Mouse (Mus musculus) neural tube, embryonic 13.5 days (tissue): Measurements from ENCODE around the gene Cabp4. TPM values are rescaled to one million over a fixed set of nuclear protein-coding genes. Genes with fewer than 3 reads are reported as not detected.

ENCODE experiments used
- ATAC-seq: fragments of 200-750 bp; cut with Nextera tagmentation; 2 replicates; pipeline ENCODE4 v1.8.0; 2017; ENCODE audit warnings: low read depth, mild to moderate bottlenecking, moderate TSS enrichment, moderate library complexity
- H3K27ac ChIP-seq: fragments of 300-500 bp; sonication (generic); replicated peaks from 2 replicates; pipeline ENCODE4 v1.5.1; 2015; ENCODE audit warnings: moderate library complexity, mild to moderate bottlenecking, inconsistent platforms
- H3K27me3 ChIP-seq: fragments of 300-500 bp; sonication (generic); 2 replicates; pipeline ENCODE4 v1.6.1; 2015; ENCODE audit warnings: mild to moderate bottlenecking, inconsistent platforms
- H3K36me3 ChIP-seq: fragments of 300-500 bp; sonication (generic); 2 replicates; pipeline ENCODE4 v1.6.1; 2015; ENCODE audit warnings: mild to moderate bottlenecking, inconsistent platforms
- H3K4me1 ChIP-seq: fragments of 300-500 bp; sonication (generic); replicated peaks from 2 replicates; pipeline ENCODE4 v1.6.1; 2015; ENCODE audit warnings: inconsistent platforms
- H3K4me2 ChIP-seq: fragments of 300-500 bp; sonication (generic); 2 replicates; pipeline ENCODE4 v1.6.1; 2015; ENCODE audit warnings: inconsistent platforms, mild to moderate bottlenecking, moderate library complexity
- H3K4me3 ChIP-seq: fragments of 300-500 bp; sonication (generic); 2 replicates; pipeline ENCODE4 v1.5.1; 2015; ENCODE audit warnings: mild to moderate bottlenecking, inconsistent platforms
- H3K9ac ChIP-seq: fragments of 300-500 bp; sonication (generic); 2 replicates; pipeline ENCODE4 v1.6.1; 2015; ENCODE audit warnings: moderate library complexity, mild to moderate bottlenecking, inconsistent platforms
- H3K9me3 ChIP-seq: fragments of 300-500 bp; sonication (generic); 2 replicates; pipeline ENCODE4 v1.6.1; 2016; ENCODE audit warnings: inconsistent platforms
- WGBS: fragments of 180-500 bp; shearing (Covaris S2); methylation state at CpG from one replicate; pipeline ENCODE4 v1.1.7; 2015; 5-methylcytosine and 5-hydroxymethylcytosine counted together
- polyA plus RNA-seq: library from polyadenylated mRNA; unstranded; fragments of >200 nt; fragmentation: Nextera tagmentation; extraction: Ambion mirVana; gene quantifications from 2 replicates; pipeline ENCODE4 v1.2.1, GENCODE M21; 2015

The Cabp4 gene
- polyA plus RNA-seq, 1 experiment from 2014 or later = 0.14 TPM

DNA sequence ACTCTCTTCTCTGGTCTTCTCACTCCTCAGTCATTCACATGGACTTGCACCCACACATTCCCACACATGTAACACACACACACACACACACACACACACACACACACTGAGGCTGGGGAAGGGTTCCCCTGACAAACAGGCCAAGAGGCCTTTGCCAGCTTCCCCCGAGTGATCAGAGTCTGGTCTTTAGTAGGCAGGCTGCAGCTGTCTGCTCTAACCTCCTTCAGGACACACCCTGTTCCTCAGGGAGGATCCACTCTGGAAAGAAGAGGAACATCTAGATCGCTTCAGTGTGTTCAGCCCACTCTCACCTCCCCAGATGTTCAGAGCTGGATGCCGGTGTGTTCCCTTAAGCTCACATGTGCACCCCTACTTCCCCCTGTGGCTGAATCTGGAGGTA is 49.5 kb downstream of the Cabp4 start:
- no peak for ATAC-seq
- Histone ChIP-seq H3K27ac (no peak overlapping the region), H3K9ac (no peak overlapping the region), H3K4me3 (no peak overlapping the region), H3K9me3 (no peaks in the 10 kb centered on the region), H3K27me3 (no peaks in the 10 kb centered on the region; the same call in 1 of the 2 replicates), H3K36me3 (no peaks in the 10 kb centered on the region), H3K4me2 (no peak overlapping the region), H3K4me1 (peaks cover 28% of the 10 kb centered on the region)
- 82% methylated on average over 3 of the region's 3 CpGs for WGBS

GRCm38 (mm10) chr19:4093772-4094171 is 50.1 kb downstream of the Cabp4 start:
- no peak for ATAC-seq
- Histone ChIP-seq H3K4me1 (peaks cover 22% of the 10 kb centered on the region), H3K9ac (no peak overlapping the region), H3K9me3 (no peaks in the 10 kb centered on the region), H3K4me2 (no peak overlapping the region), H3K27me3 (no peaks in the 10 kb centered on the region; the same call in 1 of the 2 replicates), H3K36me3 (no peaks in the 10 kb centered on the region), H3K27ac (no peak overlapping the region), H3K4me3 (no peak overlapping the region)
- 78% methylated on average over 7 of the region's 7 CpGs for WGBS

DNA sequence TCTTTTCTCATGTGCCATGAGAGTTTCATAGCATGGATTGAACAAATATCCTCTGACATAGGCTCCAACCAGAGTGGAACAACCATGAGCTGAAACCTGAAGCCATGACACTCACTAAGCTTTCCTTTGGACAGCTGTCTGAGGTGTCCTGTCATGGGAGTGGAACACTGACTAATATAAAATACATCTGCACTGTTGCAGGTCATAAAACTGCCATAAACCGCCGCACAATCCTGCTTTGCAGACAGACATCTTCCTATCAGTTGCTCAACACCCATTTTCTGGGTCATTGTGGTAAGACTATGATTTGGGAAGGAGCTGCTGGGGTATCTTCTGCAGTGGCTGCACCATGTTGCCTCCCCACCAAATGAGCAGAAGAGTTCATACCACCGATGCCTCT is 51.1 kb downstream of the Cabp4 start:
- no peak overlapping the region for H3K4me3 ChIP-seq
- H3K4me2 ChIP-seq = no peak overlapping the region
- H3K27me3 ChIP-seq = no peaks in the 10 kb centered on the region; the same call in 1 of the 2 replicates
- H3K4me1 ChIP-seq = peaks cover 12% of the 10 kb centered on the region
- no peak overlapping the region for H3K27ac ChIP-seq
- no peak overlapping the region for H3K9ac ChIP-seq
- ATAC-seq = no peak
- no peaks in the 10 kb centered on the region for H3K9me3 ChIP-seq
- WGBS = 86% methylated on average over 3 of the region's 3 CpGs
- no peaks in the 10 kb centered on the region for H3K36me3 ChIP-seq

- peaks cover 6% of the 10 kb centered on the region for H3K4me1 ChIP-seq
- no peak overlapping the region for H3K27ac ChIP-seq
- H3K27me3 ChIP-seq = no peaks in the 10 kb centered on the region; the same call in 1 of the 2 replicates
- no peaks in the 10 kb centered on the region for H3K36me3 ChIP-seq
- no peak overlapping the region for H3K4me3 ChIP-seq
- 80% methylated on average over 2 of the region's 2 CpGs for WGBS
- H3K9ac ChIP-seq = no peak overlapping the region
- no peaks in the 10 kb centered on the region for H3K9me3 ChIP-seq
- no peak overlapping the region for H3K4me2 ChIP-seq
- ATAC-seq = no peak
These were observed 52.5 kb downstream of the Cabp4 start for GRCm38 (mm10) chr19:4091383-4091782.

- 84% methylated on average over 3 of the region's 3 CpGs for WGBS
- H3K36me3 ChIP-seq = no peaks in the 10 kb centered on the region
- H3K27me3 ChIP-seq = no peaks in the 10 kb centered on the region; the same call in none of the 2 replicates
- ATAC-seq = no peak
- H3K9me3 ChIP-seq = no peaks in the 10 kb centered on the region
- H3K9ac ChIP-seq = no peak overlapping the region
- H3K4me3 ChIP-seq = no peak overlapping the region
- H3K4me2 ChIP-seq = no peak overlapping the region
- no peaks in the 10 kb centered on the region for H3K4me1 ChIP-seq
- H3K27ac ChIP-seq = no peak overlapping the region
These were observed 53.4 kb downstream of the Cabp4 start for GRCm38 (mm10) chr19:4090446-4090845.

- H3K27me3 ChIP-seq = no peaks in the 10 kb centered on the region; the same call in none of the 2 replicates
- H3K4me3 ChIP-seq = no peak overlapping the region
- H3K4me2 ChIP-seq = no peak overlapping the region
- no peak overlapping the region for H3K27ac ChIP-seq
- H3K36me3 ChIP-seq = no peaks in the 10 kb centered on the region
- ATAC-seq = no peak
- H3K9me3 ChIP-seq = no peaks in the 10 kb centered on the region
- 82% methylated on average over 6 of the region's 6 CpGs for WGBS
- no peak overlapping the region for H3K9ac ChIP-seq
- no peaks in the 10 kb centered on the region for H3K4me1 ChIP-seq
These were observed 54.7 kb downstream of the Cabp4 start for GRCm38 (mm10) chr19:4089128-4089527.

- no peaks in the 10 kb centered on the region for H3K9me3 ChIP-seq
- no peak for ATAC-seq
- H3K27ac ChIP-seq = no peak overlapping the region
- no peaks in the 10 kb centered on the region for H3K4me1 ChIP-seq
- H3K27me3 ChIP-seq = no peaks in the 10 kb centered on the region; the same call in none of the 2 replicates
- H3K36me3 ChIP-seq = no peaks in the 10 kb centered on the region
- WGBS = 54% methylated on average over 5 of the region's 5 CpGs
- no peak overlapping the region for H3K9ac ChIP-seq
- H3K4me2 ChIP-seq = no peak overlapping the region
- no peak overlapping the region for H3K4me3 ChIP-seq
These were observed 55.7 kb downstream of the Cabp4 start for GRCm38 (mm10) chr19:4088146-4088545.

GRCm38 (mm10) chr19:4087090-4087489 is 56.7 kb downstream of the Cabp4 start:
- no peak for ATAC-seq
- no peak overlapping the region for H3K9ac ChIP-seq
- no peak overlapping the region for H3K4me2 ChIP-seq
- no peak overlapping the region for H3K27ac ChIP-seq
- H3K9me3 ChIP-seq = no peaks in the 10 kb centered on the region
- WGBS = 86% methylated on average over 5 of the region's 5 CpGs
- H3K4me1 ChIP-seq = no peaks in the 10 kb centered on the region
- H3K36me3 ChIP-seq = no peaks in the 10 kb centered on the region
- H3K27me3 ChIP-seq = no peaks in the 10 kb centered on the region; the same call in none of the 2 replicates
- no peak overlapping the region for H3K4me3 ChIP-seq

GRCm38 (mm10) chr19:4086156-4086555 is 57.7 kb downstream of the Cabp4 start:
- H3K4me1 ChIP-seq = no peaks in the 10 kb centered on the region
- no peak overlapping the region for H3K27ac ChIP-seq
- no peaks in the 10 kb centered on the region for H3K9me3 ChIP-seq
- H3K27me3 ChIP-seq = no peaks in the 10 kb centered on the region; the same call in none of the 2 replicates
- no peak overlapping the region for H3K4me2 ChIP-seq
- no peak overlapping the region for H3K9ac ChIP-seq
- H3K36me3 ChIP-seq = no peaks in the 10 kb centered on the region
- ATAC-seq = no peak
- H3K4me3 ChIP-seq = no peak overlapping the region
- WGBS = 90% methylated on average over 15 of the region's 15 CpGs

Other genes starting within 250 kb of the Cabp4 start
- 18.4 and 18.9 TPM in 2 replicates for gene Tcirg1, start 236.9 kb downstream of the Cabp4 start, polyA plus RNA-seq
- 286 and 302 TPM in 2 replicates for gene Ndufs8, start 231.3 kb downstream of the Cabp4 start, polyA plus RNA-seq
- 1.9 and 2.2 TPM in 2 replicates for gene Aldh3b1, start 214.2 kb downstream of the Cabp4 start, polyA plus RNA-seq
- 11.8 and 13.5 TPM in 2 replicates for gene Unc93b1, start 208.8 kb downstream of the Cabp4 start, polyA plus RNA-seq
- not detected in 2 replicates for gene Aldh3b3, start 185.4 kb downstream of the Cabp4 start, polyA plus RNA-seq
- gene Aldh3b2, start 171.7 kb downstream of the Cabp4 start, polyA plus RNA-seq = 0.14 and 0.32 TPM in 2 replicates
- gene Acy3, start 157.5 kb downstream of the Cabp4 start, polyA plus RNA-seq = 2.3 and 3.9 TPM in 2 replicates
- not detected in 2 replicates for gene Tbx10, start 151.3 kb downstream of the Cabp4 start, polyA plus RNA-seq
- 22.5 and 22.9 TPM in 2 replicates for gene Nudt8, start 143.5 kb downstream of the Cabp4 start, polyA plus RNA-seq
- 4.7 and 6.0 TPM in 2 replicates for gene Gm49405, start 143.4 kb downstream of the Cabp4 start, polyA plus RNA-seq
- gene Doc2g, start 140.7 kb downstream of the Cabp4 start, polyA plus RNA-seq = 6.0 and 7.1 TPM in 2 replicates
- gene Ndufv1, start 131.2 kb downstream of the Cabp4 start, polyA plus RNA-seq = 217 and 222 TPM in 2 replicates
- 383 and 433 TPM in 2 replicates for gene Gstp1, start 106.0 kb downstream of the Cabp4 start, polyA plus RNA-seq
- gene Gstp2, start 98.0 kb downstream of the Cabp4 start, polyA plus RNA-seq = 1.5 and 1.7 TPM in 2 replicates
- not detected in 2 replicates for gene Gstp3, start 84.5 kb downstream of the Cabp4 start, polyA plus RNA-seq
- gene Cabp2, start 62.5 kb downstream of the Cabp4 start, polyA plus RNA-seq = not detected in 2 replicates
- gene Cdk2ap2, start 46.9 kb downstream of the Cabp4 start, polyA plus RNA-seq = 82.6 and 86.4 TPM in 2 replicates
- gene Pitpnm1, start 44.0 kb downstream of the Cabp4 start, polyA plus RNA-seq = 37.0 and 37.8 TPM in 2 replicates
- 92.4 and 94.0 TPM in 2 replicates for gene Aip, start 18.2 kb downstream of the Cabp4 start, polyA plus RNA-seq
- not detected in 2 replicates for gene Gpr152, start 4.2 kb downstream of the Cabp4 start, polyA plus RNA-seq
- gene Coro1b, start 4.6 kb upstream of the Cabp4 start, polyA plus RNA-seq = 119 and 120 TPM in 2 replicates
- gene Ptprcap, start 9.6 kb upstream of the Cabp4 start, polyA plus RNA-seq = 0.54 and 1.2 TPM in 2 replicates
- gene Rps6kb2, start 19.3 kb upstream of the Cabp4 start, polyA plus RNA-seq = 62.7 and 63.6 TPM in 2 replicates
- 5.1 and 6.6 TPM in 2 replicates for gene Carns1, start 31.4 kb upstream of the Cabp4 start, polyA plus RNA-seq
- gene Tbc1d10c, start 47.3 kb upstream of the Cabp4 start, polyA plus RNA-seq = 0.80 and 0.88 TPM in 2 replicates
- 683 and 709 TPM in 2 replicates for gene Ppp1ca, start 48.0 kb upstream of the Cabp4 start, polyA plus RNA-seq
- gene Rad9a, start 57.6 kb upstream of the Cabp4 start, polyA plus RNA-seq = 23.5 and 24.9 TPM in 2 replicates
- 0.67 and 0.79 TPM in 2 replicates for gene Clcf1, start 70.2 kb upstream of the Cabp4 start, polyA plus RNA-seq
- gene AC109138.7, start 70.3 kb upstream of the Cabp4 start, polyA plus RNA-seq = not detected in 2 replicates
- gene Pold4, start 87.9 kb upstream of the Cabp4 start, polyA plus RNA-seq = 21.0 and 22.1 TPM in 2 replicates
- gene Ssh3, start 125.1 kb upstream of the Cabp4 start, polyA plus RNA-seq = 7.2 and 8.2 TPM in 2 replicates
- 29.8 and 33.1 TPM in 2 replicates for gene Ankrd13d, start 139.1 kb upstream of the Cabp4 start, polyA plus RNA-seq
- gene Grk2, start 162.2 kb upstream of the Cabp4 start, polyA plus RNA-seq = 22.3 and 25.5 TPM in 2 replicates